Mouse (Mus musculus): ENCODE data around the gene Mfge8. TPM values are rescaled to one million over a fixed set of nuclear protein-coding genes. Genes with fewer than 3 reads are reported as not detected.

Mfge8 gene
- polyA plus RNA-seq, 1 experiment = 10.9 TPM

- Histone ChIP-seq H3K4me1 (ENCODE audit: control insufficient read depth, insufficient read depth, low read length) (no peaks in the 10 kb centered on the region), H3K4me3 (replicated peaks; ENCODE audit: control insufficient read depth, low read depth, low read length) (no peak overlapping the region), H3K27ac (ENCODE audit: control insufficient read depth, insufficient read depth, low read depth, low read length, poor library complexity) (no peak overlapping the region)
- 70% methylated on average over 5 of the region's 5 CpGs for WGBS
- no peak for TF ChIP-seq CTCF (IDR thresholded peaks at IDR 0.05; ENCODE audit: control insufficient read depth, insufficient read depth, low read length)
- TF ChIP-seq POLR2A (IDR thresholded peaks at IDR 0.05; ENCODE audit: borderline replicate concordance, control insufficient read depth, low read depth, low read length) = no peak
Observed at GRCm38 (mm10) chr7:79096492-79096891, 52.4 kb downstream of the Mfge8 start.

- Histone ChIP-seq H3K4me1 (ENCODE audit: control insufficient read depth, insufficient read depth, low read length) (no peaks in the 10 kb centered on the region), H3K27ac (ENCODE audit: control insufficient read depth, insufficient read depth, low read depth, low read length, poor library complexity) (no peak overlapping the region), H3K4me3 (replicated peaks; ENCODE audit: control insufficient read depth, low read depth, low read length) (no peak overlapping the region)
- TF ChIP-seq CTCF (IDR thresholded peaks at IDR 0.05; ENCODE audit: control insufficient read depth, insufficient read depth, low read length) = no peak
- no peak for TF ChIP-seq POLR2A (IDR thresholded peaks at IDR 0.05; ENCODE audit: borderline replicate concordance, control insufficient read depth, low read depth, low read length)
- WGBS = 57% methylated on average over 4 of the region's 4 CpGs
Observed at GRCm38 (mm10) chr7:79089111-79089510, 59.7 kb downstream of the Mfge8 start.

Other genes starting within 250 kb of the Mfge8 start
- 159 and 207 TPM in 2 replicates for gene Isg20, start 235.6 kb downstream of the Mfge8 start, polyA plus RNA-seq (2011; ENCODE audit: insufficient read depth, insufficient read length, low replicate concordance, missing spikeins)
- not detected in 2 replicates for gene Acan, start 95.6 kb downstream of the Mfge8 start, polyA plus RNA-seq (2011; ENCODE audit: insufficient read depth, insufficient read length, low replicate concordance, missing spikeins)
- gene Hapln3, start 18.0 kb downstream of the Mfge8 start, polyA plus RNA-seq (2011; ENCODE audit: insufficient read depth, insufficient read length, low replicate concordance, missing spikeins) = not detected in 2 replicates
- 7.2 and 13.6 TPM in 2 replicates for gene Abhd2, start 124.1 kb upstream of the Mfge8 start, polyA plus RNA-seq (2011; ENCODE audit: insufficient read depth, insufficient read length, low replicate concordance, missing spikeins)
- not detected in 2 replicates for gene Rlbp1, start 238.0 kb upstream of the Mfge8 start, polyA plus RNA-seq (2011; ENCODE audit: insufficient read depth, insufficient read length, low replicate concordance, missing spikeins)
- gene Fanci, start 242.9 kb upstream of the Mfge8 start, polyA plus RNA-seq (2011; ENCODE audit: insufficient read depth, insufficient read length, low replicate concordance, missing spikeins) = 8.5 and 10.3 TPM in 2 replicates

Data from bone marrow, adult 2 months (tissue).